Mouse (Mus musculus) spleen, postnatal 0 days (tissue): ENCODE measurements around the gene Rnf182. TPM values are rescaled to one million over a fixed set of nuclear protein-coding genes. Genes with fewer than 3 reads are reported as not detected.

Experiments used
- polyA plus RNA-seq: library from polyadenylated mRNA; unstranded; fragments of >200 nt; fragmentation: Nextera tagmentation; extraction: Ambion mirVana; gene quantifications from 2 replicates; pipeline ENCODE4 v1.2.1, GENCODE M21; 2015

The Rnf182 gene
- polyA plus RNA-seq: 0.25 and 0.30 TPM in 2 replicates

GRCm38 (mm10) chr13:43615577-43616254 is at the start of gene Rnf182:
TSS of gene Rnf182 (plus strand) at chr13:43615710.

Other genes starting within 250 kb of the Rnf182 start
- 165 and 173 TPM in 2 replicates for gene Nol7, start 217.3 kb upstream of the Rnf182 start, polyA plus RNA-seq
- gene Ranbp9, start 134.4 kb upstream of the Rnf182 start, polyA plus RNA-seq: 6.9 and 7.3 TPM in 2 replicates
- gene Mcur1, start 55.5 kb upstream of the Rnf182 start, polyA plus RNA-seq: 9.5 and 10.4 TPM in 2 replicates
- gene Cd83, start 169.1 kb downstream of the Rnf182 start, polyA plus RNA-seq: 2.7 and 4.1 TPM in 2 replicates